Mouse (Mus musculus) thymus, adult 18-20 months (tissue): Measurements from ENCODE around the gene Pfkfb4.

Source experiments
- DNase-seq, 2 experiments: peaks; one replicate each; pipeline ENCODE4 v3.0.0; 2022; ENCODE audit warnings: mixed read lengths in 2 of 2

The Pfkfb4 gene

DNA sequence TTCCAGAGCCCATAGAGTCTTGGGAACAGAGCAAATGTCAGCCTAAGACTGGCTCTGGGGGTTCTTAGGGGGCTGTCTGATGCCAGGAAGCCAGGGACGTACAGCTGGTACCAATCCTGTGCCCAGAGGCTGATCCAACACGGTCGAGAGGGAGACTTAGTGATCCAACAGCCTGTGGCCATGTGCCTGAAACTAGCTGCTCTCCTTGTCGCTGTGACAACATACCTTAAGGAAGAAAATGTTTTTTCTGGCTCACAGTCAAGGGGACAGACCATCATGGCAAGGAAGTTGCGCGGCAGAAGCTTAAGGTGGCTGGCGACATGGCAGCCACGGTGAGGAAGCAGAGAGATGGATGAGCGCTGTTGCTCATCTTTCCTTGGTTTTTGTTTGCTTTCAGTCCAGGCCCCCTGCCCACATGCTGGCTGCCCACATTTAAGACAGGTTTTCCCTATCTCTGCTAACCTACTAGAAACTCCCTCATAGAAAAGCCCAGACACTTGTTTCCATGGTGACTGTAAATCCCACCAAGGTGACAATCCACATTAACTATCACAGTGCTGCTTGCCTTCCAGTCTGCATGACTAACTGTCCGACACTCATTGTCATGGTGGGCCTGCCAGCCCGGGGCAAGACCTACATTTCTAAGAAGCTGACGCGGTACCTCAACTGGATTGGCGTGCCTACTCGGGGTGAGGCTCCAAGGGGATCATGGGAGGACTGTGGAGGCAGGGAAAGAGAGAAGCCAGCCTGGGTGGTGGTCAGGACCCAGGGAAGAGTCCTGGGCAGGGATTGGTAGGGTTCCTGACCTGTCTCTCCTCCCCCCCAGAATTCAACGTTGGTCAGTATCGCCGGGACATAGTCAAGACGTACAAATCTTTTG lies 6.9 kb downstream of the Pfkfb4 start:
- no peak for DNase-seq

DNA sequence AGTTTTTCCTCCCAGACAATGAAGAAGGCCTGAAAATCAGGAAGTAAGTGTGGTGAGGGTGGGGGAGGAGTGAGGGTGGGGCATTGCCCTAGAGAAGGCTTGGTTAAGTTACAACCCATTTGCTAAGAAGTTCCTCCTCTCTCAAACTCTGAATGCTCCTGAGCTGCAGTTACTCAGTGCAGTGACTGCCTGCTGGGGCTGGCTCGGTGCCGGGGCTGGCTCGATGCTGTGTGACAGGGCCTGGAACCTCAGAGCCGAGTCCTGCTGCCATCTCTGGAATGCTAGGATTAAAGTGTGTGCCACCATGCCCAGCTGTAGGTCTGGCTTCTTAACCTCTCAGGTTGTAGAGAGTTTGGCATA lies 7.6 kb downstream of the Pfkfb4 start:
- no peak for DNase-seq

DNA sequence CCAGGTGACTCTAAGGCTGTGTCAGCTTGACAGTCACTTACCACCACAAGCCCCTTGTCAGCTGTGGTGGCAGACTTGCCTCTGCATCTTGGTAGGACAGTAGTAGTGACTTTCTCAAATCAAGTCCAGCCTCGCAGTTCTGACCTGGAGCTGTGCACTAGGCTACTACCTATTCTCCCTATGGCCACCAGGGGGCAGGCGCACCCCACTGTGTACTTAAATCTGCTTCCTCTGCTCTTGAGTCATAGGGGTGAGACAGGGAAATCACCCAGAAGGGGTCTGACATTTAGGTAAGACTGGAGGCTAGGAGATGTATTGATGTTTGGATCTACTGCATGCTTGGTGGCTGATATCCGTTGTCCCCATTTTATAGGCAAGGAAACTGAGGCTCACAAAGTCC lies 9.1 kb downstream of the Pfkfb4 start:
- DNase-seq = peak; percentile 23 to 31

DNA sequence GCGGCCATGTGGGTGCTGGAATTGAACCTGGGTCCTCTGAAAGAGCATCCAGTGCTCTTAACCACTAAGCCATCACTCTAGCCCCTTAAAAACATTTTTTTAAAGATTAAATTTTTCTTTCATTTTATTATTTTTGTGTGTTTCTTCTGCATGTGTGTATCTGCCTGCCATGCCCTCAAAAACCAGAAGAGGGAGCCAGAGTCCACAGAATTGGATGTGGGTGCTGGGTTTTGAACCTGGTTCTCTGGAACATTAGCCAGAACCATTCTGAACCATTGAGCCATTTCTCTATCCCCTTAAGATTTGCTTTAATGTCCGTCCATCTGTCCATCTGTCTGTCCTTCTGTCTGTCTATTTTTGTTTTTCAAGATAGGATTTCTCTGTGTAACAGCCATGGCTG lies 11.6 kb downstream of the Pfkfb4 start:
- DNase-seq = no peak

DNA sequence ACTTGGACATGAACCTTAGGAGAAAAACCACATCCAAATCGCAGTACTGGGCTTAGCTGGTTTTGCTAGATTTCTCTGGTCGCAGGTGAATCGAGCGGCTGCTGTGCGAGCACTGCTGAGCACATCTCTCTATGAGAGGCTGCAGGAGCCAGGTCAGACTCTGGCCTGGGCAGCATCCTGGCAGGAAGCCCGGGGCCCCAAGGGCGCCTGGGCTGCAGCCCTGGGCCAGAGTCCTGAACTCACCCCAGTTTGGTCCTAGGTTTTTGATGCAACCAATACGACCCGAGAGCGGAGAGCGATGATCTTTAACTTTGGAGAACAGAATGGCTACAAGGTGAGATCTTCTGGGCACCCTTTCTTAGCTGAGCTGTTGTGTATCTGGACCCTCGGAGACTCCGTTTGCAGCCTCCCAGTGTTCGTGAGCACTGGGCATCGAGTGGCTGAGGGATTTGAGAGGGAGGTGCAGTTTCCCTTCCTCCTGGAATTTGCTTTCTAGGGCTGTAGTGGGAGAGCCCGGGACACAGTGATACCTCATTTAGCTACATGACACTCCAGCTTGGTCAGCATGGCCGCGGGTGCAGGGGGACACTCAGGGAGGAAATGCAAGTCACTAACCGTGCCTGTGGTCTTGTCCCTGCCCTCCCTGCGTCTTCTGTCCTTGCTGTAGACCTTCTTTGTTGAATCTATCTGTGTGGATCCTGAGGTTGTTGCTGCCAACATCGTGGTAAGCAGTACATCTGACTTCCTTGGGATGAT lies 15.6 kb downstream of the Pfkfb4 start:
- DNase-seq = no peak

DNA sequence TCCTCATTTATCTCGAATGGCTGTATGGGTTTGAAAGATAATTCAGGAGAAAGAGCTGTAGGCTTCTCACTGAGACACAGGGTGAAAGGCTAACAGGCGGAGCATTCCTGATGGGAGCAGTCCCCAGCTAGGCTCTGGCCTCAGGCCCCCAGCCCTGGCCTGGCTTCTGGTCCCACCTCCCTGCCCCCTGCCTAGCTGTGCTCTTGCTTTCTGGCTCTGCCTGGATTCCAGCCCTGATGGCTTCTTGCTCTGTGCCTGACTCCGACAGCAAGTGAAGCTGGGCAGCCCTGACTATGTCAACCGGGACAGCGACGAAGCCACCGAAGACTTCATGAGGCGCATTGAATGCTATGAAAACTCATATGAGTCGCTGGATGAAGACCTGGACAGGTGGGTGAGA lies 16.5 kb downstream of the Pfkfb4 start:
- no peak for DNase-seq

DNA sequence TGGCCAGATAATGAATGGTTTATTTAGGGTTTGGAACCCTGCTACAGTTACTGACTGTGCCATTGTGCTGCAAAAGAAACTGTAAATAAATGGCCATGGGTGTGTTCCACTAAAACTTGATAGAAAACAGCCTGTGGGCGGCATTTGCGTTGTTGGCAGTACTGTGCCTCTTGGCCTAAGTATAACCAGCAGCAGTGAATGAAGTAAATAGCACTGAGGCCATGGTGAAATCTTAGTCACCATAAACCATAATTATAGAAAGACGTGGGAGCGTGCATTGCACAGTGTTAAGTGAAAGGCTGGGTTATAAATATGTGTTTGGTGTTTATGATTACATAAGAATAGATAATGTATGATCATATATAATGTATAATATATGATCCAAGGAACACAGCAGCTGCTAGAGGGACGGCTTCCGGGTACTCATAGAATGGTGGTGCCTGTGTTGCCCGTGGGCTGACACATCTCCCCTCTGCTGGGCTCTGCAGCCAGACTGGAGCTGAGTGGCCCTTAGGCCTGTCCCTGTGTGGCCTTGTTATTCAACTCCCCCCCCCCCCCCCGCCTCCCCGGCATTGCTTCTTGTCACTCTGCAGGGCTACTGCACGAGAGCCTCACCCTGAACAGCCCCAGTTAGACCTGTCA lies 17.5 kb downstream of the Pfkfb4 start:
- DNase-seq = no peak

DNA sequence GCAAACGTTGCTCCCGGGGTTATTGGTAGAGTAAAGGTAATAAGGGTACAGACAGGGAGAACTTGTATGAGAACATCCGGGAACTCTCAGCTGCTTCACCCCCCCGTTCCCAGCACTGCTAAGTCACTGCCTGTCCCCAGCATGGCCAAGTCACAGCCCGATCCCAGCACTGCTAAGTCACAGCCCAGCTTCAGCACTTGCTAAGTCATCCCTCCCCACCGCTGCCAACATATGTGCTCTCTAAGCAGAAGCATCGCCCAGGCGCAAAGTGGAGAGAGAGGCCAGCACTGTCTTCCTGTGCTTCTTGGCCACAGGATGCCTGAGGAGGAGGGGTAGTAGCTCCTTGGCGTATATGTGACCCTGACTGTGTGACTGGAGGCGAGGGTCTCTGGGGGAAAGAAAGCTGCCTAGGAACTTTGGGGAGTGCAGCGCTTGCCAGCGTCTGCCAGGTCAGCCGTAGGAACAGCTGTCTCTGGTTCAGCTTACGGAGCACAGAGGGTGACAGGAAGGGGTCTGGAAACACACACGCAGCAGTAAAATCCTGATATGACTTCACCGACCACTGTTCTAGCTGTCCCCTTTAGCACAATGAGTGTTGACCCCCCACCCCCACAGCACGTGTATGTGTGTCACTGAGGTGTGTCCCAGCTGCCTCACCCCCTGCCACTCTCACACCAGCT lies 18.2 kb downstream of the Pfkfb4 start:
- no peak for DNase-seq

DNA sequence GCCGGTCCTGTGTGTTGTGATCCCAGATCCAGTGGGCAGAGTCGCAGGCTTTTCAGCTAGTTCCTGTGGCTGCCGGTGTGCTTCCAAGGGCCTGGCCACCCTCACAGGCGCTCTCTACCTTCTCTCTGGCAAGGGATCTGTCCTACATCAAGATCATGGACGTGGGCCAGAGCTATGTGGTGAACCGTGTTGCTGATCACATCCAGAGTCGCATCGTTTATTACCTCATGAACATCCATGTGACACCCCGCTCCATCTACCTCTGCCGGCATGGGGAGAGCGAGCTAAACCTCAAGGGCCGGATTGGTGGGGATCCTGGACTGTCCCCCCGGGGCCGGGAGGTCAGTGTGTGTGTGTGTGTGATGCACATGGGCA lies 18.7 kb downstream of the Pfkfb4 start:
- DNase-seq = no peak

DNA sequence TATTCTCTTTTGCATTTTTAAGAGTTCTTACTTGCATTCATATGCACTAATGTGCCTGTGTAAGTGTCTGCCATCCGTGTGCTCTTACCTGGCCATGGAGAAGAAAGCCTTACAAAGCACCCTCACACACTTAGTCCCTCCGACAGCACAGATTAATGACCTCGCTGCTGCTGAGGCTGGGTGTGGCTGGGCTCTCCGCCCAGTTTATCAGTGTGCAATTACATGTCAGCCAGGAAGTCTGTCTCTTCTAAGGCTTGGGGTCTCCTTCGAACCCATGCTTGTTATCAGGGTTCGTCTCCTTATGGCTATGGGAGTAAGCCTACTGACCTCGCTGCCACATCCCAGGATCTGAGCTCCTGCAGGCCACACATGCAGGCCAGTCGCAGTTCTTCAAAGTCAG lies 23.8 kb downstream of the Pfkfb4 start:
- no peak for DNase-seq

DNA sequence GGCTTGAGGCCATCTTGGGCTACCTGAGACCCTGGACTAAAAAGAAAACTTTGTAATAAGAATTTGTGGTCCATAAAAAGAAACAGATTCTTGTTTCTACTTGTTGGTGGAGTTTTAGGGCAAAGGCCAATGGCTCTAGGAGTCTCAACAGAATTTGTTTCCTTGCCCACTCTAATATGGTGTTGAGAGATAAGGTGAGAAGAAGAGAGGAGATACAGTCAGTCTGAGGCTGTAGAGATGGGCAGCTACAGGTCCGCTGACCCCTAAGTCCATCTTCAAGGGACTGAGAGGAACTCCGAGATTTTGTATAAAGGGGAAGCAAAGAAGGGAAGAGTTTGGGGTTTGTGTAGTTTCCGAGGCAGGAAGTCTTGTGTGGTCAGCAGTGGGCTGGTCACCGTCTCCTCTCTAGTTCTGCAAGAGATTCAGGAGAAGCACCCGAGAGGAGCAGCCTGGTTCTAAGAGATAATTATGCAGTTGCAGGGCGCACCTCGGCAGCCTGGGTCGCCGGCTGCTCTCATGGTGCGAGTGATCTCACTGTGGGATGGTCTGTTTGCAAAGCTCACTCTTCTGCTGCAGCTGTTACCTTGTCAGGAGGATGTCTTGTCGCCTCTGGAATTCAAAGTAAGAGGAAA lies 25.5 kb downstream of the Pfkfb4 start:
- DNase-seq = no peak

DNA sequence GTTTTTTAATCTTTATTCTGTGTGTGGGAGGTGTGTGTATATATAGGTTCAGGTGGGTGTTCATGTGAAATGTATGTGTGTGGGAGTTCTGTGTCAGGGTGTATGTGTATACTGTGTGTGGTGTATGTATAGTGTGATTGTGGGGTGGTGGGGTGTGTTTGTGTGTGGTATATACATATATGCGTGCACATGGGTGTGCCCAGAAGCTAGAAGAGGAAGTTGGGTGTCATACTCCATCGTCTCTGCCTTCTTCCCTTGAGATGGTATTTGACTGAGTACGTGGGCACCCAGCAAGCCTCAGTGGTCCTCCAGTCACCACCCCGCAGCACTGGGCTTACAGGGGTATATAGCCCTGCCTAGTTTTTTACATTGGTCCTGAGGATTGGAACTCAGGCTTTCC lies 29.9 kb downstream of the Pfkfb4 start:
- peak in 1 of 2 experiments; percentile 2 for DNase-seq

DNA sequence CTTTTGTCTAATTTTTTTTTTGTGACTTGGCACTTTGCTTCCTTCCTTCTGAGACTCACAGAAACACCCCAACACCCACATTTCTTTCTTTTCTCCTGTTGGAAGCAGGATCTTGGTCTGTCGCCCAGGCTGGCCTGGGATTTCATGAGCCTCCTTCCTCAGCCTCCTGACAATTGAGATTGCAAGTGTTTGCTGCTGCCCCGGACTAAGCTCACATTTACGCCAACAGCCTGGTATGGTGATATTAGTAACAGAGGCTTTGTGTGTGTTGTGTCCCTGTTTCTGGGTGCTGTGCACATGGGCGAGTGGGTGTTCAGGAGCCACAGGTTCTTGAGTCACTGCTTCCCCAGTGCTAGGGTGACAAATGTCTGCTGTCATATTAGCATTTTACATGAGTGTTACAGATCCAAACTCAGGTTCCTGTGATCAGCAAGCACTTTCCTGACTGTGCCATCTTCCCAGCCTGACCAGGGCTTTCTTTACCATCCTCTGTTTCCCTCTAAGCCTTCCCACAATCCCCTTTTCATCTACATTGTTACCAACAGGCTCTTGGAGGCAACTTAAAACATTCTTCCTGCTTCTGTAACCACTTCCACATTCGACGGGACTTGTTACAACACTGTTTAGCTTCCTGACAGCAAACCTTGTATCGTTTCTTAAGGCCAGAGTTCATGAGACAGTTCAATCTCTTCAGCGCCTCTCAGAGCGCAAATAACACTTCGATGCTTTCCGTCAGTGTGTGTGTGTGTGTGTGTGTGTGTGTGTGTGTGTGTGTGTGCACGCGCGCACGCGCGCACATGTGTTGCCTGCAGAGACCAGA lies 31.5 kb downstream of the Pfkfb4 start:
- no peak for DNase-seq

DNA sequence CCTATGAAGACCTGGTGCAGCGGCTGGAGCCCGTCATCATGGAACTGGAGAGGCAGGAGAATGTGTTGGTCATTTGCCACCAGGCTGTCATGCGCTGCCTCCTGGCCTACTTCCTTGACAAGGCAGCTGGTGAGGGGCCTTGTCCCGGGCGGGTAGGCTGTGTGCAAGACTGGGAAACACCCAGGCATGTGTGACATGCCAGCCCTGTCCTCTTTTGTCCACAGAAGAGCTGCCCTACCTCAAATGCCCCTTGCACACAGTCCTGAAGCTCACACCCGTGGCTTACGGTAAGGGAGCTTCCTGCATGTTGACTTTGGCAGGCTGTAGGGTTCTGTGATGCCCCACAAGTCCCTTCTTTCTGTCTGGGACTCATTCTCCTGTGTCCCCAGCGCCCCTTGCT lies 35.9 kb downstream of the Pfkfb4 start:
- DNase-seq = no peak

DNA sequence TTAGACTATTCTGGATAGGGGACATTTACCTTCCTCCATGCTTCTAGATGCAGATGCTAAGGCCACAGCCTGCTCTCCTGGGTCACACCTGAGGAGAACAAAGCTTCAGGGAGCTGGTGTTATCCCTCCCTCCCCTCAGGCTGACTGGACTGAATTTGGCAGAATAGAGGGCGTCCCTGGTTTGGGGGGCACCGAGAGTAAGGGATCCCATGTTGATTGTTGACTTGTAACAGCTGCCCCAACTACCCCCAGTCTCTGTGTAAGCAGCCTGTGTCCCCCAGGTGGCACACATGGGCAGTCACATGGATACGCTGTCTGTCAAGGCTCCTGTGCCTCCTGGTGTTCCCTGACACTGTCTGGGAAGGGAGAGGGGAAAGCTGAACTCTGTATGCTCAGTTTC lies 36.8 kb downstream of the Pfkfb4 start:
- DNase-seq = no peak

DNA sequence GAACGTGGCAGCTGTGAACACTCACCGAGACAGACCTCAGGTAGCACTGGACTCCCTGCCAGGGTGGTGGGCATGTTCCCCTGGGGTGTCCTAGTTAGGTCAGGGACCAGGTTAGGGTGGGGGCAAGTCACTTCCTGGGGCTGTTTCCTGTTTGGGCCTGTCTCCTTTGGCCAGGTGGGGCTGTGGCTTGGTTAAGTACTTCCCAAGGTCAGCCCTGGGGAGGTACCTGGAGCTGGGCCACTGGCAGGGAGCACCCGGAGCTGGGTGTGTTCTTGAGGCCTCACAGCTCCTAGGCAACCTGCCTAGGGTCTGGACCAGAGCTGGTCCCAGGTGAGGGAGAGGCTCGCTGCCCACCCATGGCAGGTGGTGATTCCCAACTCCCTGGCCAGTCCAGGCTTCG lies 37.3 kb downstream of the Pfkfb4 start:
- DNase-seq = no peak

DNA sequence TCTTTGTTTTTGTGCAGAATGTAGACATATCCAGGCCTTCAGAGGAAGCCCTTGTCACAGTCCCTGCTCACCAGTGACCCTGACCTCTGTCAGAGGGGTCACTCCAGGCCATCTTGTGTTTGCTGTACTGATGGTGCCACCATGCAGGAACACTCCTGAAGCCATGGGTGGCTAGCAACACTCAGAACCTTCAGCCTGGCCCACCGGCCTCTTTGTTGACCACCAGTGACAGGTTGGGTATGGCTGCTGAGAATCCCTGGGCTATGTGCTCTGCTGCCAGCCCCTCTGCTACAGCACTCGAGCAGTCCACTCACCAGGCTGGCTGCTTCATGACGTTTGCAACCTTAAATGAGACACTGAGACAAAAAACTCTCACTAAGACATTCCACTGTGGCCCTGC lies 38.7 kb downstream of the Pfkfb4 start:
- no peak for DNase-seq

DNA sequence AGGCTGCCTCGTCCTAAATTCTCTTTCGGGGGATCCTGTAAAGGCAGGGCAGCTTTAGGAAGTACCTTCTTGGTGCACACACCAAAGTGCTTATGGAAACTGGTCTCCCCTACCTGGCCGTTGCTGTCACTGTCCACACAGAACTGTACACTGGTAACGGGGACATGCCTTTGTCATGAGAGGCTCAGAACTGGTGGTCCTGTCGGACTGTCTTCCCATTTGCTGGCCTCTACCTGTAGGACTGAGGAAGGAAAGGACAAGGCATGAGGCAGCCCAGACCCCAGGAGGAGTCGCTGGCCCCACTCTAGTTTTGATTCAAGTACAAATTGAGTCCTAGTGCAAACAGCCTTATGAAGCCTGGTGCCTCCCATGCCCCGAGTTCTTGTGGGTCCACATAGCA lies 39.4 kb downstream of the Pfkfb4 start:
- no peak for DNase-seq

DNA sequence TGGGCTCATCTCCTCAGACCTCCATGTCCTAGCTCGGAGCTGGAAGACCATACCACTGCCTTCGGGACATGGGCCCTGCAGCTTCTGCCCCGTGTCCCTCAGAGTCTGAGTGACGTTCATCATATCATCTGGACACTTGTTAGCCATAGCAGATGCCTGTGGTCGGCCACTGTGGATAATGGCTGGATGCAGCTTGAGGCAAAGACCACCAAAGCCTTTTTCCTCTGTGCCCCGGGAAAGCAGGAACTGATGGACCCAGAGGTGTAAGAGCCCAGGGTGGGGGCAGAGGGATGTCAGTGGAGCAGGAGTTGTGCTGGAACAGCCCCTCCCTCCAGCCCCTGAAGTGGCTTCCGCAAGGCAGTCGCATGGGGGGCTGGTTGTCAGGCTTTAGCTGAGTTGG lies 40.1 kb downstream of the Pfkfb4 start:
- DNase-seq = no peak

DNA sequence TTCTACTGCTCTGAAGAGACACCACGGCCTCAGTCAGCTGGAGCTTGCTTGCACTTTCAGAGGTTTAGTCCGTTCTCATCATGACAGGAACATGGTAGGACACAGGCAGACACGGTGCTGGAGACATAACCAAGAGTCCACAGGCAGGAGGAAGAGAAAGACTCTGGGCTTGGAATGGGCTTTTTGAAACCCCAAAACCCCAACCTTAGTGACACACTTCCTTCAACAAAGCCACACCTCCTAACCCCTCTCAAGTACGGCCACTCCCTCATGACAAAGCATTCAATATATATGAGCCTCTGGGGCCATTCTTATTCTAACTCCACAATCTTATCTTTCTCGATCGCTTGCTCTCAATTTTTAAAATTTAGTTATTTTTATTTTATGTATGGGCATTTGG lies 40.9 kb downstream of the Pfkfb4 start:
- DNase-seq = no peak

DNA sequence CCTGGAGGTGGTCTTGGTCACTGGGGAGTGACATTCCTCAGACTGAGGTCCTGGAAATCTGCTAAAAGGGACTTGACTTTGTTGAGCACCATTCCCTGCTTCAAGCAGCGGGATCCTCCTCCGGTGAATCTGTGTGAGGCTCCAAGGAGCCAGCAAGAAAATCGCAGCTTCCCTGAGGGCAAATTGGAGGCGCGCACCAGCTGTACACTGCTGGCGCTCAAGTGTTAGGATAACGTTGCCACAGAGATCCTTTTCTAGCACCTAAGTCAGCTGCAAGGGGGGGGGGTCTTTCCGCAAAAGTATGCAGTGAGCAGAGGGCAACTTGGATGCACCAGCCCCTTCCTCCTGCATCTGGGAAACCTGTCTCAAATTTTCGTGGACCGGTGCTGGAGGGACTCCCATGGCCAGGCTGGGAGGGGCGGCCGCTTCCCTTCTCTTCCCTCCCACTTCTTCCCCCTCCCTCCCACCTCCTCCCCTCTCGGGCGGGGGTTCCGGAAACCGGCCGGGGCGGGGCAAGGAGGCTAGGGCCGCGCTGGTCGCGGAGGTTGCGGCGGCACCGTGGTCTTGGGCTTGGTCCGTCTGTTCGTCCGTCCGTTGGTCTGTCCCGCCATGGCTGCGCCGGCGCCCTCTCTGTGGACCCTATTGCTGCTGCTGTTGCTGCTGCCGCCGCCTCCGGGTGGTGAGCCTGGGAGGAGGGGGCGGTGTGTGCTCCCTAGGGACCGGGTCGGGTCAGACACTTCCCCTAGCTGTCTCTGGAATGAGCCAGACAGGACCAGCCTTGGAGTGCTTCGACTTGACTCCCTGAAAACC lies 46.7 kb downstream of the Pfkfb4 start, which contains the start of gene Shisa5:
Gene Shisa5, plus strand, starts transcription at position 480 of the 810 bp plus-strand sequence.
- DNase-seq = peak; percentile 62 to 64
